Mouse (Mus musculus) intestine, embryonic 14.5 days (tissue): ENCODE measurements around the gene Scarf1. TPM values are rescaled to one million over a fixed set of nuclear protein-coding genes. Genes with fewer than 3 reads are reported as not detected.

Source experiments
- ATAC-seq: fragments of 200-750 bp; cut with Nextera tagmentation; replicated peaks from 2 replicates; pipeline ENCODE4 v1.8.0; 2017; ENCODE audit warnings: low read depth, moderate number of reproducible peaks, moderate TSS enrichment, moderate library complexity; ENCODE audit not compliant: low FRiP score, low TSS enrichment
- DNase-seq: peaks from one replicate; pipeline ENCODE4 v3.0.0-alpha.2; 2018; ENCODE audit warnings: low spot score
- H3K27ac ChIP-seq: fragments of 300-500 bp; sonication (generic); 2 replicates; pipeline ENCODE4 v1.5.1; 2014; ENCODE audit warnings: low read depth, mild to moderate bottlenecking, control low read depth
- H3K27me3 ChIP-seq: fragments of 300-500 bp; sonication (generic); replicated peaks from 2 replicates; pipeline ENCODE4 v1.6.1; 2014; ENCODE audit warnings: low read length, control low read depth; ENCODE audit not compliant: control insufficient read depth, insufficient read depth
- H3K36me3 ChIP-seq: fragments of 300-500 bp; sonication (generic); 2 replicates; pipeline ENCODE4 v1.6.1; 2014; ENCODE audit warnings: low read length, control low read depth; ENCODE audit not compliant: control insufficient read depth, insufficient read depth
- H3K4me1 ChIP-seq: fragments of 300-500 bp; sonication (generic); replicated peaks from 2 replicates; pipeline ENCODE4 v1.6.1; 2014; ENCODE audit warnings: low read length, control low read depth, mixed read lengths; ENCODE audit not compliant: control insufficient read depth, insufficient read depth
- H3K4me2 ChIP-seq: fragments of 300-500 bp; sonication (generic); 2 replicates; pipeline ENCODE4 v1.6.1; 2014; ENCODE audit warnings: low read length
- H3K4me3 ChIP-seq: fragments of 300-500 bp; sonication (generic); 2 replicates; pipeline ENCODE4 v1.5.1; 2014; ENCODE audit warnings: low read depth, low read length, control low read depth, mixed read lengths
- H3K9ac ChIP-seq: fragments of 300-500 bp; sonication (generic); 2 replicates; pipeline ENCODE4 v1.6.1; 2014; ENCODE audit warnings: mild to moderate bottlenecking, low read length
- H3K9me3 ChIP-seq: fragments of 300-500 bp; sonication (generic); 2 replicates; pipeline ENCODE4 v1.6.1; 2016; ENCODE audit warnings: low read length, control low read depth; ENCODE audit not compliant: control insufficient read depth
- WGBS: fragments of 180-500 bp; shearing (Covaris S2); extraction: QIAGEN DNeasy Blood & Tissue Kit; methylation state at CpG from one replicate; pipeline ENCODE4 v1.1.7; 2014; 5-methylcytosine and 5-hydroxymethylcytosine counted together
- polyA plus RNA-seq: library from polyadenylated mRNA; unstranded; fragments of >200 nt; fragmentation: Nextera tagmentation; extraction: Ambion mirVana; gene quantifications from 2 replicates; pipeline ENCODE4 v1.2.1, GENCODE M21; 2014

The Scarf1 gene
- polyA plus RNA-seq, 1 experiment from 2014 or later = 6.0 TPM

DNA sequence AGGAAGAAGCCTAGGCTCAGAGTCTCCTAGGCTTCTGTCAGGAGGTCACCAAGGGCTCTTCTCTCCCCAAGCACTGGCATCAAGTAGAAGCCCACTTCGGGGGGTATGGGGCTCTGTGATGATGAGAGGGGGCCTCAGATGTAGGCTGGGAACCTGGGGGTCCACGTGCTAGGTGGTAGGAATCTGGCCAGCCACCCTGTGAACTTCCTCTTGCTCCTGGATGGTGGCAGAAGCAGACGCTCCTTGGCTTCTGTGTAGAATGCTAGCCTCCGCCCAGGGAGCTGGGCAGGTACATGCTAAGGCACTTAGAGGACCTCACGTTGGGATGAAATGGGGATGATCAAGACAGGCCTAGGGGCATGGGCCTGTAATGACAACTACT is 48.1 kb downstream of the Scarf1 start:
- no peaks in the 10 kb centered on the region for H3K27me3 ChIP-seq
- H3K36me3 ChIP-seq = no peaks in the 10 kb centered on the region
- 80% methylated on average over 5 of the region's 5 CpGs for WGBS
- no peaks in the 10 kb centered on the region for H3K4me1 ChIP-seq
- no peak overlapping the region for H3K27ac ChIP-seq
- DNase-seq (no peak), ATAC-seq (no peak)
- no peak overlapping the region for H3K9ac ChIP-seq
- H3K4me3 ChIP-seq = no peak overlapping the region
- no peaks in the 10 kb centered on the region for H3K9me3 ChIP-seq
- H3K4me2 ChIP-seq = no peak overlapping the region

GRCm38 (mm10) chr11:75562840-75563239 is 49.5 kb downstream of the Scarf1 start:
- no peaks in the 10 kb centered on the region for H3K36me3 ChIP-seq
- H3K4me2 ChIP-seq = no peak overlapping the region
- 89% methylated on average over 8 of the region's 8 CpGs for WGBS
- no peak overlapping the region for H3K4me3 ChIP-seq
- H3K4me1 ChIP-seq = no peaks in the 10 kb centered on the region
- H3K27ac ChIP-seq = no peak overlapping the region
- H3K9ac ChIP-seq = no peak overlapping the region
- DNase-seq = no peak
- ATAC-seq = no peak
- H3K9me3 ChIP-seq = no peaks in the 10 kb centered on the region
- H3K27me3 ChIP-seq = no peaks in the 10 kb centered on the region

DNA sequence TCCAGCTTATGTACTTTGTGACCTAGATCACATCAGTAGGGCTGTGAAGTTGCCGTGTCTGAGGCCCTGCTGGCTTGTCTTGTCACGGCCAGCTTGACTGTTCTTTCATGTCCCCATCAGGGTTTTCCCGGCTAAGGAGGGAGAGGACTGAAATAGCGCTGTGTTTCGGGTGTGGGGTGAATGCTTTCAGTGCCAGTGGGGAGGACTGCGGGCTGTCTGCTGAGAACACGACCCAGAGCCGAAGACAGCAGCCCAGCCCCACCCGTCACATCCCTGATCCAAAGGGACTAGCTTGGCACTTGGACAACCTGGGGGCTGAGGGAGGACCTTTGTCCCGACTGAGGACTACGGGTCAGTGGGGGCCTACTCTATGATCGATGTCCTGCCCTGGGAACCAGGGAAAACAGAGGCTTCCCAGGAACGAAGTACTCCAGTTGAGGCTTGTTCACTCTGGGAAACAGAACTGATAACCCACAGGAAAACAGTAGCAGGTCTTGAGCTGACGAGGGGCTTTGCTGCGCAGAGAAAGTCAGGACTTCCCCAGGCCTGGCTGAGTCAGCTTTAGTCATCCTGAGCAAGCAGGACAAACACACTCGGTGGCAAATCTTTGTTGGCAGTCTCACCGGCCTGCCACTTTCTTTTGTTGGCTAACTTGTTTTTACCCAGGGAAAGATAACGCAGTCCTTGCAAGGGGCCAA is 50.7 kb downstream of the Scarf1 start:
- Histone ChIP-seq H3K27me3 (no peaks in the 10 kb centered on the region), H3K36me3 (no peaks in the 10 kb centered on the region), H3K9ac (no peak overlapping the region), H3K27ac (no peak overlapping the region), H3K4me3 (no peak overlapping the region), H3K4me1 (no peaks in the 10 kb centered on the region), H3K4me2 (no peak overlapping the region), H3K9me3 (no peaks in the 10 kb centered on the region)
- ATAC-seq (no peak), DNase-seq (no peak)
- 74% methylated on average over 18 of the region's 18 CpGs for WGBS

- 49% methylated on average over 2 of the region's 2 CpGs for WGBS
- H3K27me3 ChIP-seq = no peaks in the 10 kb centered on the region
- H3K4me3 ChIP-seq = no peak overlapping the region
- DNase-seq = no peak
- no peak for ATAC-seq
- no peak overlapping the region for H3K27ac ChIP-seq
- no peak overlapping the region for H3K9ac ChIP-seq
- H3K9me3 ChIP-seq = no peaks in the 10 kb centered on the region
- no peaks in the 10 kb centered on the region for H3K4me1 ChIP-seq
- no peak overlapping the region for H3K4me2 ChIP-seq
- H3K36me3 ChIP-seq = no peaks in the 10 kb centered on the region
Measured at GRCm38 (mm10) chr11:75565849-75566248, 52.5 kb downstream of the Scarf1 start.

- no peaks in the 10 kb centered on the region for H3K9me3 ChIP-seq
- H3K27ac ChIP-seq = no peak overlapping the region
- ATAC-seq = no peak
- H3K4me1 ChIP-seq = no peaks in the 10 kb centered on the region
- H3K27me3 ChIP-seq = no peaks in the 10 kb centered on the region
- no peak overlapping the region for H3K4me3 ChIP-seq
- no peaks in the 10 kb centered on the region for H3K36me3 ChIP-seq
- DNase-seq = no peak
- no peak overlapping the region for H3K4me2 ChIP-seq
- no peak overlapping the region for H3K9ac ChIP-seq
- WGBS = 75% methylated on average over 13 of the region's 13 CpGs
Measured at GRCm38 (mm10) chr11:75566276-75567196, 53.2 kb downstream of the Scarf1 start.

- H3K4me1 ChIP-seq = peaks cover 7% of the 10 kb centered on the region
- H3K36me3 ChIP-seq = no peaks in the 10 kb centered on the region
- H3K27me3 ChIP-seq = no peaks in the 10 kb centered on the region
- H3K27ac ChIP-seq = no peak overlapping the region
- no peak overlapping the region for H3K4me2 ChIP-seq
- DNase-seq (no peak), ATAC-seq (no peak)
- H3K9me3 ChIP-seq = no peaks in the 10 kb centered on the region
- no peak overlapping the region for H3K9ac ChIP-seq
- H3K4me3 ChIP-seq = no peak overlapping the region
- 53% methylated on average over 9 of the region's 9 CpGs for WGBS
Measured at GRCm38 (mm10) chr11:75567346-75568114, 54.2 kb downstream of the Scarf1 start.

GRCm38 (mm10) chr11:75568115-75568511 is 54.8 kb downstream of the Scarf1 start:
- no peak overlapping the region for H3K27ac ChIP-seq
- DNase-seq (no peak), ATAC-seq (no peak)
- no peaks in the 10 kb centered on the region for H3K36me3 ChIP-seq
- no peaks in the 10 kb centered on the region for H3K27me3 ChIP-seq
- no peak overlapping the region for H3K9ac ChIP-seq
- 81% methylated on average over 6 of the region's 6 CpGs for WGBS
- H3K4me1 ChIP-seq = peaks cover 13% of the 10 kb centered on the region
- no peak overlapping the region for H3K4me3 ChIP-seq
- no peaks in the 10 kb centered on the region for H3K9me3 ChIP-seq
- H3K4me2 ChIP-seq = no peak overlapping the region

DNA sequence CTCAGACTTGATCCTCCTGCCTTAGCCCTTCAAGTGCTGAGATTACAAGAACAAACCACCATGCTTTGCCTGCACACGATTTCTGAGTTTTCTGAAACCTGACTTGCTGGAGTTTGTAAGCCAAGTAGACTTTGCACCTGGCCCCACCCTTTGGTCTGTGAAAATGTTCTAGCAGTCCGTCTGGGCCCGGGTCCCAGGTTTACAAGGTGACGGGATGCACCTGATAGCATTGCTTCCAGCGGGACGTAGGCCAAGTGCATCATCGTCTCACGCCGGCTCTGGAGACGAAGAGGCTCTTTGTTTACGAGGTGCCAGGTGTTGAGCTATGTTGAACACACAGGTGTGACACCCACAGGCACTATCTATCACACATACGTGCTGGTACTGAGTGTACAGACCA is 55.6 kb downstream of the Scarf1 start:
- no peaks in the 10 kb centered on the region for H3K27me3 ChIP-seq

More for the DNA sequence above, 55.6 kb downstream of the Scarf1 start:
- ATAC-seq (no peak), DNase-seq (no peak)
- Histone ChIP-seq H3K4me2 (no peak overlapping the region), H3K36me3 (no peaks in the 10 kb centered on the region), H3K4me1 (peaks cover 14% of the 10 kb centered on the region), H3K27ac (no peak overlapping the region), H3K9ac (no peak overlapping the region), H3K9me3 (no peaks in the 10 kb centered on the region), H3K4me3 (no peak overlapping the region)
- WGBS = 83% methylated on average over 12 of the region's 12 CpGs
